Mouse (Mus musculus) hindbrain, postnatal 0 days (tissue): ENCODE measurements at regions not wholly inside any gene's neighbourhood (a gene's known extent, or its start where the extent isn't known, plus 50 kb on each side); places are given as distances from the start of the nearest gene placed in this dataset.

Experiments
- ATAC-seq: fragments of 200-750 bp; cut with Nextera tagmentation; 2 replicates; pipeline ENCODE4 v1.8.0; 2017; ENCODE audit warnings: mild to moderate bottlenecking, moderate TSS enrichment, moderate library complexity
- DNase-seq: peaks from one replicate; pipeline ENCODE4 v3.0.0-alpha.2; 2015; ENCODE audit warnings: low spot score
- H3K27ac ChIP-seq: fragments of 300-500 bp; sonication (generic); 2 replicates; pipeline ENCODE4 v1.5.1; 2014; ENCODE audit warnings: mild to moderate bottlenecking
- H3K27me3 ChIP-seq: fragments of 300-500 bp; sonication (generic); 2 replicates; pipeline ENCODE4 v1.6.1; 2014; ENCODE audit warnings: low read length, mixed read lengths; ENCODE audit not compliant: insufficient read depth
- H3K36me3 ChIP-seq: fragments of 300-500 bp; sonication (generic); 2 replicates; pipeline ENCODE4 v1.6.1; 2014; ENCODE audit warnings: low read length, mixed read lengths; ENCODE audit not compliant: insufficient read depth
- H3K4me1 ChIP-seq: fragments of 300-500 bp; sonication (generic); 2 replicates; pipeline ENCODE4 v1.6.1; 2014; ENCODE audit warnings: antibody characterized with exemption, low read length, mixed read lengths; ENCODE audit not compliant: insufficient read depth
- H3K4me2 ChIP-seq: fragments of 300-500 bp; sonication (generic); 2 replicates; pipeline ENCODE4 v1.6.1; 2014; ENCODE audit warnings: low read depth, mild to moderate bottlenecking, low read length, moderate library complexity, mixed read lengths
- H3K4me3 ChIP-seq: fragments of 300-500 bp; sonication (generic); 2 replicates; pipeline ENCODE4 v1.5.1; 2014; ENCODE audit warnings: low read length
- H3K9ac ChIP-seq: fragments of 300-500 bp; sonication (generic); replicated peaks from 2 replicates; pipeline ENCODE4 v1.6.1; 2014; ENCODE audit warnings: mild to moderate bottlenecking, low read length, moderate library complexity, mixed read lengths
- H3K9me3 ChIP-seq: fragments of 300-500 bp; sonication (generic); 2 replicates; pipeline ENCODE4 v1.6.1; 2016; ENCODE audit warnings: low read length, mixed read lengths
- CTCF ChIP-seq: IDR thresholded peaks from 2 replicates; pipeline ENCODE4 v1.5.1; 2016; ENCODE audit warnings: antibody characterized with exemption, control low read depth, low read depth
- WGBS: fragments of 180-500 bp; shearing (Covaris S2); extraction: QIAGEN DNeasy Blood & Tissue Kit; methylation state at CpG from one replicate; pipeline ENCODE4 v1.1.7; 2014; 5-methylcytosine and 5-hydroxymethylcytosine counted together

DNA sequence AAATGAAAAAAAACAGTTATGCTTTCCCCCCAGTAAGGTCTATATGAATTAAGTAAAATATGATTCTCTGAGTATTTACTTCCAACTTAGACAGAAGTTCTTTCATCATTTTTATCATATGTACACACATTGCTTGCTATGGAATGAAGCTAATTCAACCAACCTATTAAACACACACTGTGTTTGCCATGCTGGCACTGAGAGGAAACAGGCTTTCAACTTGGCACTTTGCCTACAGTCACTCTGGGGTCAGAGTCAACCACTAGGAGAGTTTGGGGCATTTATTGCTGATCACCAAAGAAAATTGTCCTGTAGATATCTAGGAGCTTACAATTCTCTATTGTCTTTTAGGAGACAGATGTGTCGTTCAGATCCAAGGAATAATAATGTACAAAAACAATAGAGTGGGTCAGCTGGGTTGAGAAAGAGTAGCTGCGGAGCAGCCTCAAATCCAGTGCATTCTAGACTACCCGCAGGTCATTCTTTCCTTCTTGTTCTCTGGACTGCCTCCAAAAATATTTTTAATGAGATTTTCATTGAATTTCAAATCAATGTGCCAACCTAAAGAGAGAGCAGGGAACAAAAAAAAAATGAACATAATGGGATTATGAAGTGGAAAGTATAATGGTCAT lies 777.2 kb downstream of the Mat2b start:
- no peak for TF ChIP-seq CTCF
- no peak; the same call in 1 of the 2 replicates for ATAC-seq
- H3K27ac ChIP-seq = no peak overlapping the region

DNA sequence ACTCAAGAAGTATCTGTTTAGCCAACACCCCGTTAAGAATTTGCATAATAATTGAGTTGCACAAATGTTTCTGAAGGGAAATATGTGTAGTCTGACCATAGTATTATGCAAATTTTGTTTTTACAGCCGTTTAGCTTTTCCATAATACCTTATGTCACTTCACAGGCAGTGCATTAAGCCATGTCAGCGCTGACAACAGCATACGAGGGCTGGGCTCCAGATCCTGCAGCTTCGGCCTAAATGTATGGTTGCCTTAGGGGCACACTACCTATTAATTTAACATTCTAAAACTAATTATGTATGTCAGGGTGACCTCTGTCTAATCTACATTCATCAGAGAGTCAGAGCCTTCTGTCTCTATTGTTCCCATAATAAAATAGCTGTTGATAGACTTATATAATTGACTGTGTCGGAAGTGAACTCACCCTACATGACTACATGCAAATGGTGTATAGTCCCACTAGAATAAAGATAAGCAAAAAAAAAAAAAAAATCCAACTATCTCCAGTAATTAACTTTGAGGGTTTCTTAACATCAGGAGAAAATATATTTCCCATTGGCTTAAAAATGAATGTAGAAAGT lies 795.3 kb downstream of the Mat2b start:
- Histone ChIP-seq H3K4me1 (no peaks in the 10 kb centered on the region), H3K9ac (no peak overlapping the region), H3K27me3 (no peaks in the 10 kb centered on the region), H3K36me3 (no peaks in the 10 kb centered on the region), H3K4me2 (no peak overlapping the region), H3K4me3 (no peak overlapping the region), H3K27ac (no peak overlapping the region), H3K9me3 (no peaks in the 10 kb centered on the region)
- no peak for ATAC-seq
- TF ChIP-seq CTCF = no peak
- DNase-seq = no peak
- 35% methylated on average over 6 of the region's 6 CpGs for WGBS

More for the DNA sequence above, 777.2 kb downstream of the Mat2b start:
- 36% methylated on average over 3 of the region's 3 CpGs for WGBS
- Histone ChIP-seq H3K9ac (no peak overlapping the region), H3K4me3 (no peak overlapping the region), H3K36me3 (no peaks in the 10 kb centered on the region), H3K4me1 (no peaks in the 10 kb centered on the region), H3K4me2 (no peak overlapping the region), H3K9me3 (no peaks in the 10 kb centered on the region), H3K27me3 (no peaks in the 10 kb centered on the region)
- DNase-seq = peak; percentile 59

DNA sequence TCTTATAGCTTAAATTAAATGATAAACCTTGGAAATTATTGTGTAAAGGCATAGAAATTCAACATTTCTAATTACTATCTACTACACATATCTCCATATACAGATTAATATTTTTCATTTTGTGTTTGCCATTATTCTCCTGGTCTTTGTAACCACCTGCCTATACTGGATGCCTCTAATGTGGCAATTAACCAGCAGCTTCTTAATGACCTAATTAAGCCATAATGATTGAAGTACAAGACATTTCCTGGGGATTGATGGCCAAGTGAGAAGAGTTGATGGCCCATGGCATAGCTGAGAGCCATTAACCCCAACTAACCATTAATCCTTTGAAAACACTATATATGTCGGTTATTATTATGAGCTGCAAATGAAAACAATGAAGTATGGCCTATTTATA lies 811.7 kb downstream of the Mat2b start:
- no peak for ATAC-seq
- no peak for TF ChIP-seq CTCF
- Histone ChIP-seq H3K4me3 (no peak overlapping the region), H3K27me3 (no peaks in the 10 kb centered on the region), H3K36me3 (no peaks in the 10 kb centered on the region), H3K9ac (no peak overlapping the region), H3K9me3 (no peaks in the 10 kb centered on the region), H3K27ac (no peak overlapping the region), H3K4me2 (no peak overlapping the region), H3K4me1 (no peaks in the 10 kb centered on the region)
- DNase-seq = no peak
- 65% methylated on average over 1 of the region's 1 CpGs for WGBS

DNA sequence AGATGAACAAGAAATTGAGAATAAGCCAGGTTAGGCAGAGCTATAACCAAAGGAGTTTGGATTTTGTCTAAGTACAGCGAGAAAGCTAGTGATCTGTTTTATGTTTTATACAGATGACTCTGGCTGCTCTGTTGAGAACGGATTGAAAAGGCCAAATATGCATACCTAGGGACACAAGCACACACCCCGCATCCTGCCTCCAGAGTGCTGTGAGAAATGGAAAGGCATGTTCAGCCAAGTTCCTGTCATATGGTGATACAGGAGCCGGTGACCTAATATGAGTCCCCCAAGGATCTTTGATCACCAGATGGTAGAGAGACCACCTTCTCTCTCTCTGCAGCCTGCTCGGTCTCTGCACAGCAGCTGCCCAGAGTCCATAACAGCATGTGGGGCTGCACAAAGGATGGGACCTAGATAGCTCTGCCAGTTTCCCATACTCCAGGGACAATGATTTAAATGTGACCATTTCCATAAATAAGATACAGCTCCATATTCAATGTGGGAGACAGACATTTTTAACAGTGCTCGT lies 826.5 kb downstream of the Mat2b start:
- no peak overlapping the region for H3K4me3 ChIP-seq
- ATAC-seq = peak; percentile 79

More for the DNA sequence above, 826.5 kb downstream of the Mat2b start:
- 55% methylated on average over 6 of the region's 6 CpGs for WGBS
- no peak overlapping the region for H3K9ac ChIP-seq
- DNase-seq = peak; percentile 53
- TF ChIP-seq CTCF = no peak
- H3K27me3 ChIP-seq = no peaks in the 10 kb centered on the region
- no peaks in the 10 kb centered on the region for H3K36me3 ChIP-seq
- no peaks in the 10 kb centered on the region for H3K9me3 ChIP-seq
- H3K27ac ChIP-seq = no peak overlapping the region
- H3K4me2 ChIP-seq = no peak overlapping the region
- H3K4me1 ChIP-seq = no peaks in the 10 kb centered on the region
